Comparison of ENCODE assay signal across 15 mouse cellular contexts in genomic region chr4:91208415-91209292, GRCm38 (mm10).
DNase-seq lines count a peak whose midpoint lies in the region; ATAC-seq and TF ChIP-seq lines count a peak whose summit lies in the region.
"Had no signal": no experiment of that assay in that cellular context is flagged by ENCODE, and none has a peak within 500 bp of the region (broad histone marks: within the 10 kb centered on the region; RNA-seq: fewer than 3 reads in every experiment).

No protein-coding gene starts in this region.

- H3K9ac ChIP-seq in kidney, embryonic 16.5 days (replicated peaks; ENCODE audit: low read length): no peak overlapping the region
- H3K9ac ChIP-seq in ES-E14 (ENCODE audit: insufficient read depth, low read depth, low read length, poor library complexity, severe bottlenecking): no peak overlapping the region
- H3K9ac ChIP-seq: embryonic facial prominence, embryonic 13.5 days; liver, embryonic 12.5 days had no signal

- H3K27ac ChIP-seq in kidney, embryonic 16.5 days (ENCODE audit: low read length): no peak overlapping the region
- H3K27ac ChIP-seq in ES-E14 (ENCODE audit: insufficient read depth, low read depth, low read length, poor library complexity, severe bottlenecking): no peak overlapping the region
- H3K27ac ChIP-seq: embryonic facial prominence, embryonic 13.5 days; liver, embryonic 12.5 days; stomach, postnatal 0 days had no signal

- WGBS in kidney, embryonic 16.5 days: 53% methylated on average over 6 of the region's 6 CpGs

- in situ Hi-C loops in ES-E14 (cut with MboI; ENCODE audit: low sequenced_read_pairs in 2 of 2, unreplicated experiment in 2 of 2): no loop called here

- H3K4me2 ChIP-seq in kidney, embryonic 16.5 days (replicated peaks; ENCODE audit: low read depth, low read length): no peak overlapping the region
- H3K4me2 ChIP-seq: embryonic facial prominence, embryonic 13.5 days; liver, embryonic 12.5 days had no signal

- peak; percentile 82 for ATAC-seq in kidney, embryonic 16.5 days (ENCODE audit: low FRiP score, low TSS enrichment)
- ATAC-seq: forebrain, embryonic 16.5 days; inflammation-experienced regulatory T-cells, adult 6 months; liver, embryonic 12.5 days had no signal

- H3K36me3 ChIP-seq in kidney, embryonic 16.5 days (ENCODE audit: insufficient read depth, low read length): no peaks in the 10 kb centered on the region
- peaks cover 2% of the 10 kb centered on the region; the same call in 1 of the 2 replicates for H3K36me3 ChIP-seq in ES-E14 (ENCODE audit: control insufficient read depth, insufficient read depth, low read length, poor library complexity, severe bottlenecking)
- H3K36me3 ChIP-seq: embryonic facial prominence, embryonic 13.5 days; liver, embryonic 12.5 days had no signal

- H3K4me3 ChIP-seq in kidney, embryonic 16.5 days (ENCODE audit: low read length): no peak overlapping the region
- no peak overlapping the region for H3K4me3 ChIP-seq in ES-E14 (ENCODE audit: insufficient read depth in 1 of 2, low read depth in 1 of 2, low read length in 2 of 2, poor library complexity in 1 of 2, severe bottlenecking in 1 of 2)
- H3K4me3 ChIP-seq: embryonic facial prominence, embryonic 13.5 days; liver, embryonic 12.5 days had no signal

- no peak for DNase-seq in kidney, adult 11 months
- peak; percentile 3 for DNase-seq in ES-E14 (ENCODE audit: low read depth, low spot score)
- DNase-seq in NIH3T3 (ENCODE audit: low read depth): peak; percentile 37
- peak; percentile 6 to 33 for DNase-seq in kidney, postnatal 4 days
- DNase-seq in adrenal gland, adult 18-20 months (ENCODE audit: low spot score in 2 of 2): no peak
- no peak for DNase-seq in cerebellum, adult 18-20 months
- DNase-seq: adrenal gland, postnatal 25 days; heart, postnatal 14 days had no signal

- H3K27me3 ChIP-seq in kidney, embryonic 16.5 days (ENCODE audit: insufficient read depth, low read length): no peaks in the 10 kb centered on the region
- H3K27me3 ChIP-seq: CH12.LX; embryonic facial prominence, embryonic 13.5 days; liver, embryonic 12.5 days had no signal

- no peaks in the 10 kb centered on the region for H3K4me1 ChIP-seq in kidney, embryonic 16.5 days (ENCODE audit: insufficient read depth, low read length)
- H3K4me1 ChIP-seq in ES-E14 (ENCODE audit: control insufficient read depth in 2 of 2, insufficient read depth in 2 of 2, low read length in 2 of 2, poor library complexity in 1 of 2): no peaks in the 10 kb centered on the region
- H3K4me1 ChIP-seq: embryonic facial prominence, embryonic 13.5 days; liver, embryonic 12.5 days had no signal

- H3K9me3 ChIP-seq in kidney, embryonic 16.5 days (ENCODE audit: low read length): no peaks in the 10 kb centered on the region
- no peaks in the 10 kb centered on the region for H3K9me3 ChIP-seq in ES-E14 (ENCODE audit: control insufficient read depth, insufficient read depth, low read depth, low read length)
- H3K9me3 ChIP-seq: embryonic facial prominence, embryonic 13.5 days; liver, embryonic 12.5 days had no signal

TF ChIP-seq in ES-E14, 5 proteins besides CTCF, POLR2A, EP300 and RAD21:
- TF ChIP-seq ZNF384 (IDR thresholded peaks at IDR 0.05; ENCODE audit: low read depth, low read length) (no peak), HCFC1 (IDR thresholded peaks at IDR 0.05; ENCODE audit: borderline replicate concordance, insufficient read depth, low read length) (no peak), MAFK (IDR thresholded peaks at IDR 0.05; ENCODE audit: insufficient read depth, low read depth, low read length) (no peak), CHD2 (IDR thresholded peaks at IDR 0.05; ENCODE audit: low read depth, low read length) (no peak), ZC3H11A (IDR thresholded peaks at IDR 0.05; ENCODE audit: borderline replicate concordance, low read depth, low read length) (no peak)

Comparison
In these comparisons a context has a peak if more than half of its experiments do, and no peak if none do; other contexts are left out.
1. DNase-seq: peak in ES-E14 (single experiment), NIH3T3 (single experiment) and kidney, postnatal 4 days (2 of 2); none in kidney, adult 11 months (single experiment), adrenal gland, adult 18-20 months (0 of 2) and cerebellum, adult 18-20 months (0 of 2).